Mouse (Mus musculus) megakaryocyte, embryonic 14.5 days (primary cell): Measurements from ENCODE around the gene Smpd3.

ENCODE experiments used
- FLI1 ChIP-seq: IDR thresholded peaks from 2 replicates; pipeline ENCODE4 v1.6.1; 2012; ENCODE audit warnings: low read length, inconsistent platforms, mixed read lengths
- GATA1 ChIP-seq: IDR thresholded peaks from 3 replicates; pipeline ENCODE4 v1.6.1; 2012; ENCODE audit warnings: mixed read lengths, low read length, inconsistent platforms, borderline replicate concordance

DNA sequence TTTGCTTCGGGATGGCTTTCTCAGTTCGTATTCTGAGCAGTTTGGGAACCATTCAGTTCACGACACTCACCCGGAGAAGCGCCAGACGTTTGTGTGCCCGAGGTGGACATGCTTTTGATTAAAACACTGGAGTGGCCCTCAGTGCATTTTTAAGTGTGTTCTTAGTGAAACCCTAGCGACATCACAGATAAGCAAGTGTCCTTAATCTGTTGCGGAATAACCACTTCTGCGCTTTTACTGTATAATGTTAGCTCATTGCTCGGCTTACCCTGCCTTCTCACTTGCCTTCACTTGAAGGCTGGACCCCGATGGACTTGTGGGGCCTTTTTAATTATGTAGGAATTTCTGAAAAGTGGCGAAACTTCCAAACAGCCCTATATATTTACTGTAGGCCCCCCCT lies 126.4 kb downstream of the Smpd3 start:
- TF ChIP-seq GATA1 (no peak), FLI1 (no peak)
